Mouse (Mus musculus) megakaryocyte progenitor cell, adult 5-6 weeks (primary cell): ENCODE results near the gene Cyp3a13. TPM values are rescaled to one million over a fixed set of nuclear protein-coding genes. Genes with fewer than 3 reads are reported as not detected.
"Not testable (repeated sequence)": the region's sequence is repeated elsewhere in the genome, so short reads cannot be mapped to it uniquely, and the experiment has no call there.

Source experiments
- ATAC-seq: replicated peaks from 2 replicates; pipeline ENCODE4 v1.8.0; 2016; ENCODE audit warnings: mild to moderate bottlenecking, moderate TSS enrichment, inconsistent platforms; ENCODE audit not compliant: poor library complexity
- total RNA-seq, 2 experiments: library from RNA; stranded (forward) in 1 of 2; stranded (reverse) in 1 of 2; fragments of 157-497, 149-512 nt in 1 of 2; fragments of 200-1000 nt in 1 of 2; gene quantifications; 2 replicates each; pipeline versions ENCODE4 v1.2.3 to v1.2.4; 2015 to 2017

The Cyp3a13 gene
- not detected in 2 replicates for total RNA-seq (2015)
- total RNA-seq (2017) = not detected in 2 replicates

- no peak for ATAC-seq
Observed at GRCm38 (mm10) chr5:137921532-137921931, at the start of gene Cyp3a13. Cyp3a13 (minus strand) TSS chr5:137921619.

GRCm38 (mm10) chr5:137966492-137966891 lies 45.1 kb upstream of the Cyp3a13 start:
- ATAC-seq = no peak

- no peak for ATAC-seq
Observed at GRCm38 (mm10) chr5:137962945-137963344, 41.5 kb upstream of the Cyp3a13 start, which contains the start of gene Gjc3. Gjc3 (minus strand) TSS chr5:137963098.

- no peak for ATAC-seq
Observed at GRCm38 (mm10) chr5:137956404-137956803, 35.0 kb upstream of the Cyp3a13 start.

- no peak for ATAC-seq
Observed at GRCm38 (mm10) chr5:137951218-137951617, 29.8 kb upstream of the Cyp3a13 start.

- no peak for ATAC-seq
Observed at GRCm38 (mm10) chr5:137947303-137947702, 25.9 kb upstream of the Cyp3a13 start.

- no peak for ATAC-seq
Observed at GRCm38 (mm10) chr5:137943133-137943532, 21.7 kb upstream of the Cyp3a13 start.

GRCm38 (mm10) chr5:137940948-137941347 lies 19.5 kb upstream of the Cyp3a13 start:
- ATAC-seq = no peak

- ATAC-seq = 0 out of 2 replicates have a peak, but pooled peaks have one; percentile 31
Observed at GRCm38 (mm10) chr5:137937238-137937637, 15.8 kb upstream of the Cyp3a13 start.

GRCm38 (mm10) chr5:137936486-137936885 lies 15.1 kb upstream of the Cyp3a13 start:
- no peak for ATAC-seq

- not testable (repeated sequence) for ATAC-seq
Observed at GRCm38 (mm10) chr5:137933934-137934333, 12.5 kb upstream of the Cyp3a13 start.

GRCm38 (mm10) chr5:137928439-137928838 lies 7.0 kb upstream of the Cyp3a13 start:
- ATAC-seq = no peak

- ATAC-seq = no peak
Observed at GRCm38 (mm10) chr5:137922171-137922570, 752 bp upstream of the Cyp3a13 start.

GRCm38 (mm10) chr5:137915550-137915949 lies 5.9 kb downstream of the Cyp3a13 start:
- no peak for ATAC-seq

- ATAC-seq = no peak
Observed at GRCm38 (mm10) chr5:137914508-137914907, 6.9 kb downstream of the Cyp3a13 start.

- ATAC-seq = no peak
Observed at GRCm38 (mm10) chr5:137909564-137910262, 11.7 kb downstream of the Cyp3a13 start.

GRCm38 (mm10) chr5:137897812-137898211 lies 23.6 kb downstream of the Cyp3a13 start:
- no peak for ATAC-seq

- ATAC-seq = peak; percentile 54; the same call in 1 of the 2 replicates
Observed at GRCm38 (mm10) chr5:137892954-137893353, 28.5 kb downstream of the Cyp3a13 start.

- ATAC-seq = no peak
Observed at GRCm38 (mm10) chr5:137887666-137888065, 33.8 kb downstream of the Cyp3a13 start.

GRCm38 (mm10) chr5:137885894-137886293 lies 35.5 kb downstream of the Cyp3a13 start:
- ATAC-seq = peak; percentile 70

- ATAC-seq = 0 out of 2 replicates have a peak, but pooled peaks have one; percentile 20
Observed at GRCm38 (mm10) chr5:137883345-137883744, 38.1 kb downstream of the Cyp3a13 start.

GRCm38 (mm10) chr5:137882922-137883321 lies 38.5 kb downstream of the Cyp3a13 start:
- ATAC-seq = peak; percentile 80

GRCm38 (mm10) chr5:137877860-137878259 lies 43.6 kb downstream of the Cyp3a13 start:
- ATAC-seq = peak; percentile 46; the same call in 1 of the 2 replicates
